Mouse (Mus musculus) lung, embryonic 14.5 days (tissue): ENCODE measurements at regions not wholly inside any gene's neighbourhood (a gene's known extent, or its start where the extent isn't known, plus 50 kb on each side); places are given as distances from the start of the nearest gene placed in this dataset.
"Not testable (repeated sequence)": the region's sequence is repeated elsewhere in the genome, so short reads cannot be mapped to it uniquely, and the experiment has no call there.

Source experiments
- ATAC-seq: fragments of 200-750 bp; cut with Nextera tagmentation; 2 replicates; pipeline ENCODE4 v1.8.0; 2017; ENCODE audit warnings: mild to moderate bottlenecking, moderate TSS enrichment, moderate library complexity; ENCODE audit not compliant: insufficient read depth
- DNase-seq: peaks from one replicate; pipeline ENCODE4 v3.0.0-alpha.2; 2015
- H3K27ac ChIP-seq: fragments of 300-500 bp; sonication (generic); 2 replicates; pipeline ENCODE4 v1.5.1; 2014; ENCODE audit warnings: low read depth, mild to moderate bottlenecking, moderate library complexity
- H3K27me3 ChIP-seq: fragments of 300-500 bp; sonication (generic); 2 replicates; pipeline ENCODE4 v1.6.1; 2014; ENCODE audit warnings: low read length, control low read depth; ENCODE audit not compliant: insufficient read depth
- H3K36me3 ChIP-seq: fragments of 300-500 bp; sonication (generic); 2 replicates; pipeline ENCODE4 v1.6.1; 2014; ENCODE audit warnings: control low read depth; ENCODE audit not compliant: insufficient read depth
- H3K4me1 ChIP-seq: fragments of 300-500 bp; sonication (generic); 2 replicates; pipeline ENCODE4 v1.6.1; 2014; ENCODE audit warnings: antibody characterized with exemption, control low read depth; ENCODE audit not compliant: insufficient read depth
- H3K4me2 ChIP-seq: fragments of 300-500 bp; sonication (generic); 2 replicates; pipeline ENCODE4 v1.6.1; 2014; ENCODE audit warnings: mild to moderate bottlenecking
- H3K4me3 ChIP-seq: fragments of 300-500 bp; sonication (generic); 2 replicates; pipeline ENCODE4 v1.5.1; 2014; ENCODE audit warnings: low read depth, low read length
- H3K9ac ChIP-seq: fragments of 300-500 bp; sonication (generic); 2 replicates; pipeline ENCODE4 v1.6.1; 2014
- H3K9me3 ChIP-seq: fragments of 300-500 bp; sonication (generic); 2 replicates; pipeline ENCODE4 v1.6.1; 2016; ENCODE audit warnings: low read depth, low read length, control low read depth
- CTCF ChIP-seq: IDR thresholded peaks from 2 replicates; pipeline ENCODE4 v1.5.1; 2016; ENCODE audit warnings: antibody characterized with exemption, low read depth
- WGBS: fragments of 180-500 bp; shearing (Covaris S2); extraction: QIAGEN DNeasy Blood & Tissue Kit; methylation state at CpG from one replicate; pipeline ENCODE4 v1.1.7; 2014; 5-methylcytosine and 5-hydroxymethylcytosine counted together

DNA sequence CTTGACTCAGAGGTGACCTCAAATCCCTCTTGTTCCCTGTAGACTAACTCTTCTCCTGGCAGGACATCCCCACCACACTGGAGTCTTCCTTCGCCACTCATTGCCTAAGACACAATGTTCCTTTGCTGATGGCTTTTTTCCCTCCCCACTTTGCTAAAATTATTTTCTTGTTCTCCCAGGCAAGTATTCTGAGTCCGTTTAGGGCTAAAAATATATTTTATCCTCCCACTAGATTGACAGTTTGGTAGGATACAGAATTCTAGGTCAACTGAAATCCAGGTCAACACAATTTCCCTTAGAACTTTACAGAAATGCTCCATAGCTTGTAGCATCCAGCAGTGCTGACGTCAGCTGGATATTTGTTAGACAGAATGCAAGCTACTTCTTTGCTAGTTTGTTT lies 324.7 kb upstream of the Gm6657 start:
- H3K4me3 ChIP-seq = no peak overlapping the region
- 85% methylated on average over 3 of the region's 3 CpGs for WGBS
- ATAC-seq (no peak), DNase-seq (no peak)
- no peak for TF ChIP-seq CTCF
- H3K9me3 ChIP-seq = no peaks in the 10 kb centered on the region
- H3K36me3 ChIP-seq = no peaks in the 10 kb centered on the region
- no peak overlapping the region for H3K4me2 ChIP-seq
- H3K4me1 ChIP-seq = no peaks in the 10 kb centered on the region
- H3K9ac ChIP-seq = no peak overlapping the region
- H3K27me3 ChIP-seq = no peaks in the 10 kb centered on the region
- H3K27ac ChIP-seq = no peak overlapping the region

DNA sequence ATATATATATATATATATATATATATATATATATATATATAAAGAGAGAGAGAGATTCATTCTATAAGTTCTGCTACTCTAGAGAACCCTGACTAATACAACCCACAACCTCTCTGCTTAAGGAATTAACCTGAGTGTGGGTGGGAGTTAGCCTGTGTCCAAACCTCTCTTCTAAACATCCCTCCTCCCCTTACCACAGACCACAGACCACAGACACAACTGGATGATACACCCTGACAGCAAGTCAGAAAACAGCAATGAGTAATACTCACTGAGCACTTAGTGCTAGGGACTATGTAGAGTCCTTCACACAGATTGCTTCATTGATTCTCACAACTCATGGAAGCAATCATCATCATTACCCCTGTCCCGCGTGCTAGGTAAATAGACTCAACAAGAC lies 306.7 kb upstream of the Gm6657 start:
- Histone ChIP-seq H3K36me3 (no peaks in the 10 kb centered on the region), H3K4me2 (no peak overlapping the region), H3K27ac (no peak overlapping the region), H3K4me1 (no peaks in the 10 kb centered on the region), H3K9ac (no peak overlapping the region), H3K9me3 (no peaks in the 10 kb centered on the region), H3K4me3 (no peak overlapping the region), H3K27me3 (no peaks in the 10 kb centered on the region)
- no peak for TF ChIP-seq CTCF
- WGBS = 86% methylated on average over 2 of the region's 2 CpGs
- DNase-seq (no peak), ATAC-seq (no peak)

DNA sequence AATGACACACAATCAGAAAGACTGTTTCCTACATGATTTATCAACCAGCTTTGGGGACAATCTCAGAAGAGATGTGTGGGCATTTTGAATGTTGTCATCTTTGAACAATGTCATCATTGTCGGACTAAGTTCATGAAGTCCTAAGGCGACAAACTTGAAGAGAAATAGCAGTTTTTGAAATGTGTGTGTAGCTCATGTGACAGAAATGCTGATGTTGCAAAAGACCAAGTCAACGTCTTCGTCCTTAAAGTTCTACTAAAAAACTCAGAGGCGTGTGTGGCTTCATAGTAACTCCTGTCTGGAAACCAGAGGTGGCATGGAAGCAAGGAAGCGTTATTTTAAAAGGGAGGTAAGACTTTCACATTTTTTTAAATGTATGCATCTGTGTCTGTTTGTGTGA lies 302.6 kb upstream of the Gm6657 start:
- Histone ChIP-seq H3K4me1 (no peaks in the 10 kb centered on the region), H3K36me3 (no peaks in the 10 kb centered on the region), H3K27me3 (no peaks in the 10 kb centered on the region), H3K9ac (no peak overlapping the region), H3K9me3 (no peaks in the 10 kb centered on the region), H3K4me2 (no peak overlapping the region), H3K4me3 (no peak overlapping the region), H3K27ac (no peak overlapping the region)
- ATAC-seq (no peak), DNase-seq (no peak)
- WGBS = 79% methylated on average over 6 of the region's 6 CpGs
- no peak for TF ChIP-seq CTCF

DNA sequence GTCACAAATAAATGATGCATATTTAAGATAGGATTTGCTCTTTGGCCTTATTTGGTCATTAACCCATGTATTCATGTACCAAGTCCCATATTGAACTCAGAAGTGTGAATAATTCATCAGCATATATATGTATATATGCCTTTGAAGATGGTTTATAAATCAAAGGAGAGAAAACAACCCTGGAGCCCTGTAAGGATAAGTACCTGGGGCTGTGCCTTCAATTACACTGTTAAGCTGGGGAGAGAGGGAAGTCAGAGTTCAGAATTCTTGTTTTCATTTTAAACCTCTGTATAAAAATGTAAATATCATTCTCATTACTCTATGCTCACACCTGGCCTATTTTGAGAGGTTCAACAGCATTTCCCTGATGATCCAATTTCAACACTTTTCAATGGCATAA lies 299.8 kb upstream of the Gm6657 start:
- TF ChIP-seq CTCF = no peak
- H3K9me3 ChIP-seq = no peaks in the 10 kb centered on the region
- H3K4me2 ChIP-seq = no peak overlapping the region
- H3K27me3 ChIP-seq = no peaks in the 10 kb centered on the region
- H3K27ac ChIP-seq = no peak overlapping the region
- H3K9ac ChIP-seq = no peak overlapping the region
- H3K4me3 ChIP-seq = no peak overlapping the region
- no peak for ATAC-seq
- H3K36me3 ChIP-seq = no peaks in the 10 kb centered on the region
- DNase-seq = no peak
- no peaks in the 10 kb centered on the region for H3K4me1 ChIP-seq

DNA sequence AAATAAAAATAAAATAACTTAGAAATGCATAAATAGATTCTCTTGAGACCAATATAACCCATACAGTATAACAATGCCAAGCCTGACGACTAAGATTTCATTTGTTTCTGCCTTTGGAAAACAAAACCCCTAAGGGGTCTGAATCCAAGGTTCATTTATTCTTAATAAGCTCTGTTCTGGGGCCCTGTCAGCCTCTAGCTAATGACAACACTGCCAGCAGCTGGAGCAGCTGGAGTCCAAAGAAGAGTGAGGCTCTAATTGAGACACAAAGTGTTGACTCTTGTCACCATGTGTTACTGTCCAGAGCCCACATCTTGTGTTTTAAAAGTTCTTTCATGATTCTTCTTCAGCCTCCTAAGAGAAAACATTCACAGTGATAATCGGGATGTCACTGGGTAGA lies 298.5 kb upstream of the Gm6657 start:
- 61% methylated on average over 2 of the region's 2 CpGs for WGBS
- no peak for TF ChIP-seq CTCF

DNA sequence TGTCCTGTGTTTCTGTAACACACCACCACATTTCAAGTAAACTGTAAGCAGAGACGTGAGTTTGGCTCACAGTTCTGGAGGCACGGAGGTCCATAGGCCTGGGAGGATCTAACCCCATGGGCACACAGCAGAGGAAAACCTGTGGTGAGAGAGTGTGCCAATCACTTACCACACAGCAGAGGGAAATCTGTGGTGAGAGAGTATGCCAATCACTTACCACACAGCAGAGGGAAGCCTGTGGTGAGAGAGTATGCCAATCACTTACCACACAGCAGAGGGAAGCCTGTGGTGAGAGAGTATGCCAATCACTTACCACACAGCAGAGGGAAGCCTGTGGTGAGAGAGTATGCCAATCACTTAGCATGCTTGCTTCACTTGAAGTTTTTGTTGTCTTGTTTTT lies 295.1 kb upstream of the Gm6657 start:
- not testable (repeated sequence) for H3K4me2 ChIP-seq, H3K4me1 ChIP-seq, H3K36me3 ChIP-seq, H3K4me3 ChIP-seq, H3K27me3 ChIP-seq, H3K27ac ChIP-seq, ATAC-seq, H3K9me3 ChIP-seq, DNase-seq, H3K9ac ChIP-seq
- WGBS = 74% methylated on average over 2 of the region's 2 CpGs

More for the DNA sequence above, 298.5 kb upstream of the Gm6657 start:
- Histone ChIP-seq H3K4me2 (no peak overlapping the region), H3K4me1 (no peaks in the 10 kb centered on the region), H3K4me3 (no peak overlapping the region), H3K27ac (no peak overlapping the region), H3K9me3 (no peaks in the 10 kb centered on the region), H3K27me3 (no peaks in the 10 kb centered on the region), H3K36me3 (no peaks in the 10 kb centered on the region), H3K9ac (no peak overlapping the region)
- ATAC-seq (no peak), DNase-seq (no peak)

DNA sequence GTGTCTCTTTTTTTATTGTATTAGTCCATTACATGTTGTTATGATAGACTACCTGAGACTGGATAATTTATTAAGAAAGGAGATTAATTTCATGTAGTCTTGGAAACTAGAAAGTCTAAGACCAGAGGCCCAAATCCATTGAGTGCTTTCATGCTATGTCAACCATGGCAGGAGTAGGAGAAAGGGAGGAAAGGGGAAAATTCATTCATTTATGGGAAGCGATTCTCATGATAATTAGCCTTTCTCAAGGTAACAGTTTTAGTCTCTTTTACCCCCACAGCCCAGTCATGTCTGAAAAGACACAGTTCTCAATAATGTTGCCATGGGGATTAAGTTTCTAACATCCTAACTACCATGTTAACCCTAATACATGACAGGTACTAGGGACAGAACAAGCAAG lies 292.8 kb upstream of the Gm6657 start:
- Histone ChIP-seq H3K27me3 (no peaks in the 10 kb centered on the region), H3K4me1 (no peaks in the 10 kb centered on the region), H3K27ac (no peak overlapping the region), H3K9me3 (no peaks in the 10 kb centered on the region), H3K9ac (no peak overlapping the region), H3K36me3 (no peaks in the 10 kb centered on the region), H3K4me2 (no peak overlapping the region), H3K4me3 (no peak overlapping the region)
- DNase-seq = no peak
- ATAC-seq = no peak
- WGBS = 85% methylated on average over 1 of the region's 1 CpGs
- TF ChIP-seq CTCF = no peak

DNA sequence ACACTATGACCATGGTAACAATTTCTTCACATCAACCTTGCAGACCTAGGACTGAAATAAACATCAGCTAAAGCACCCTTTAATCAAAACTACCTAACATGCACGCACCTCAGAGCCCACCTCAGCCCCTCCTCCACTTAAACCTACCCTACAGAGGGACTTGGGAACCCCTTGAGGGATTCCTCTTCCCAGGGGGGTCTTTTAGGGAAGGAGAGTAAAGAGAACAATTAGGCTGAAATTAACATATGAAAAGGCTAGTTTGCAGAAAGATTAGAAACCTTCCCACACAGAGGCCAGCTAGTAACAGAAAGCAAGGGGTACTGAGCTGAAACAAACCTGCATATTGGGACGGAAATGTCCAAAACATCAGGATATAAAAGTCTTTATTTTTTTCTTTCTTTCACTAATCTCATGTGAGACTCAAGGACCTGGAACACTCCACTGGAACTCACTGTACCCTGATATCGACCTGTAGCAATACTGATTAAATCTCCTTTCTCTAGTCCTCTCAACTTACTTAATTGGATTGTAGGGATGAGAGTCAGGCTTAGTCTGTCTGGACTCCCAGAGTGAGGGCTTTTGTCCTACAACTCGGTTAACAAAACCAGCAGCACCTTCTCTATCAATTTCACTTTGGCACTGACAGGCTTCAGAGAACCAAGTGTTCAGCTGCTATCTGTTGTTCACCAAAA lies 281.0 kb upstream of the Gm6657 start:
- H3K9me3 ChIP-seq = no peaks in the 10 kb centered on the region
- no peak for TF ChIP-seq CTCF

More for the DNA sequence above, 281.0 kb upstream of the Gm6657 start:
- DNase-seq (no peak), ATAC-seq (no peak)
- Histone ChIP-seq H3K9ac (no peak overlapping the region), H3K27ac (no peak overlapping the region), H3K36me3 (no peaks in the 10 kb centered on the region), H3K4me2 (no peak overlapping the region), H3K4me3 (no peak overlapping the region), H3K27me3 (no peaks in the 10 kb centered on the region), H3K4me1 (no peaks in the 10 kb centered on the region)
- WGBS = 32% methylated on average over 4 of the region's 4 CpGs
